Mouse (Mus musculus): ENCODE measurements around the gene Abr. TPM values are rescaled to one million over a fixed set of nuclear protein-coding genes. Genes with fewer than 3 reads are reported as not detected.

Gene Abr
- polyA plus RNA-seq, 1 experiment = 54.8 TPM

- TF ChIP-seq CTCF (IDR thresholded peaks at IDR 0.05; ENCODE audit: insufficient read depth, low read length) (no peak), POLR2A (IDR thresholded peaks at IDR 0.05; ENCODE audit: borderline replicate concordance, extremely low read depth, low read depth, low read length) (no peak)
- Histone ChIP-seq H3K4me1 (ENCODE audit: control insufficient read depth, insufficient read depth, low read length) (no peaks in the 10 kb centered on the region), H3K4me3 (replicated peaks; ENCODE audit: extremely low read depth, low read depth, low read length) (no peak overlapping the region)
- no peak for DNase-seq
- WGBS = 81% methylated on average over 4 of the region's 4 CpGs
Measured at GRCm38 (mm10) chr11:76557837-76558236, 64.3 kb downstream of the Abr start.

- H3K4me1 ChIP-seq (ENCODE audit: control insufficient read depth, insufficient read depth, low read length) = no peaks in the 10 kb centered on the region
- TF ChIP-seq CTCF (IDR thresholded peaks at IDR 0.05; ENCODE audit: insufficient read depth, low read length) (no peak), POLR2A (IDR thresholded peaks at IDR 0.05; ENCODE audit: borderline replicate concordance, extremely low read depth, low read depth, low read length) (no peak)
- no peak overlapping the region for H3K4me3 ChIP-seq (replicated peaks; ENCODE audit: extremely low read depth, low read depth, low read length)
- WGBS = 82% methylated on average over 4 of the region's 4 CpGs
- DNase-seq = no peak
Measured at GRCm38 (mm10) chr11:76548153-76548721, 73.9 kb downstream of the Abr start.

- no peak overlapping the region for H3K4me3 ChIP-seq (replicated peaks; ENCODE audit: extremely low read depth, low read depth, low read length)
- 74% methylated on average over 5 of the region's 5 CpGs for WGBS
- TF ChIP-seq CTCF (IDR thresholded peaks at IDR 0.05; ENCODE audit: insufficient read depth, low read length) (no peak), POLR2A (IDR thresholded peaks at IDR 0.05; ENCODE audit: borderline replicate concordance, extremely low read depth, low read depth, low read length) (no peak)
Measured at GRCm38 (mm10) chr11:76547420-76547819, 74.7 kb downstream of the Abr start.

GRCm38 (mm10) chr11:76546431-76546830, 75.7 kb downstream of the Abr start:
- WGBS = 70% methylated on average over 4 of the region's 4 CpGs
- no peak for DNase-seq
- Histone ChIP-seq H3K4me1 (ENCODE audit: control insufficient read depth, insufficient read depth, low read length) (no peaks in the 10 kb centered on the region), H3K4me3 (replicated peaks; ENCODE audit: extremely low read depth, low read depth, low read length) (no peak overlapping the region)
- TF ChIP-seq POLR2A (IDR thresholded peaks at IDR 0.05; ENCODE audit: borderline replicate concordance, extremely low read depth, low read depth, low read length) (no peak), CTCF (IDR thresholded peaks at IDR 0.05; ENCODE audit: insufficient read depth, low read length) (no peak)

More at GRCm38 (mm10) chr11:76547420-76547819, 74.7 kb downstream of the Abr start:
- no peaks in the 10 kb centered on the region for H3K4me1 ChIP-seq (ENCODE audit: control insufficient read depth, insufficient read depth, low read length)
- no peak for DNase-seq

GRCm38 (mm10) chr11:76543300-76543699, 78.8 kb downstream of the Abr start:
- WGBS = 77% methylated on average over 5 of the region's 5 CpGs
- H3K4me3 ChIP-seq (replicated peaks; ENCODE audit: extremely low read depth, low read depth, low read length) = no peak overlapping the region
- no peaks in the 10 kb centered on the region for H3K4me1 ChIP-seq (ENCODE audit: control insufficient read depth, insufficient read depth, low read length)
- TF ChIP-seq POLR2A (IDR thresholded peaks at IDR 0.05; ENCODE audit: borderline replicate concordance, extremely low read depth, low read depth, low read length) (no peak), CTCF (IDR thresholded peaks at IDR 0.05; ENCODE audit: insufficient read depth, low read length) (no peak)
- DNase-seq = no peak

- no peak overlapping the region for H3K4me3 ChIP-seq (replicated peaks; ENCODE audit: extremely low read depth, low read depth, low read length)
- 31% methylated on average over 1 of the region's 1 CpGs for WGBS
- TF ChIP-seq CTCF (IDR thresholded peaks at IDR 0.05; ENCODE audit: insufficient read depth, low read length) = peak; percentile 83
- TF ChIP-seq POLR2A (IDR thresholded peaks at IDR 0.05; ENCODE audit: borderline replicate concordance, extremely low read depth, low read depth, low read length) = no peak
- H3K4me1 ChIP-seq (ENCODE audit: control insufficient read depth, insufficient read depth, low read length) = no peaks in the 10 kb centered on the region
- peak; percentile 65 for DNase-seq
Measured at GRCm38 (mm10) chr11:76540973-76541372, 81.1 kb downstream of the Abr start.

- H3K4me3 ChIP-seq (replicated peaks; ENCODE audit: extremely low read depth, low read depth, low read length) = no peak overlapping the region
- 86% methylated on average over 3 of the region's 3 CpGs for WGBS
- no peak for DNase-seq
- no peak for TF ChIP-seq CTCF (IDR thresholded peaks at IDR 0.05; ENCODE audit: insufficient read depth, low read length)
- TF ChIP-seq POLR2A (IDR thresholded peaks at IDR 0.05; ENCODE audit: borderline replicate concordance, extremely low read depth, low read depth, low read length) = no peak
- no peaks in the 10 kb centered on the region for H3K4me1 ChIP-seq (ENCODE audit: control insufficient read depth, insufficient read depth, low read length)
Measured at GRCm38 (mm10) chr11:76537401-76537800, 84.7 kb downstream of the Abr start.

- DNase-seq = peak; percentile 28
- Histone ChIP-seq H3K4me1 (ENCODE audit: control insufficient read depth, insufficient read depth, low read length) (no peaks in the 10 kb centered on the region), H3K4me3 (replicated peaks; ENCODE audit: extremely low read depth, low read depth, low read length) (no peak overlapping the region)
- WGBS = 79% methylated on average over 10 of the region's 10 CpGs
- peak; percentile 65 for TF ChIP-seq CTCF (IDR thresholded peaks at IDR 0.05; ENCODE audit: insufficient read depth, low read length)
- TF ChIP-seq POLR2A (IDR thresholded peaks at IDR 0.05; ENCODE audit: borderline replicate concordance, extremely low read depth, low read depth, low read length) = no peak
Measured at GRCm38 (mm10) chr11:76536576-76537354, 85.3 kb downstream of the Abr start.

- Histone ChIP-seq H3K4me3 (replicated peaks; ENCODE audit: extremely low read depth, low read depth, low read length) (no peak overlapping the region), H3K4me1 (ENCODE audit: control insufficient read depth, insufficient read depth, low read length) (no peaks in the 10 kb centered on the region)
- WGBS = 88% methylated on average over 7 of the region's 7 CpGs
- DNase-seq = no peak
- TF ChIP-seq CTCF (IDR thresholded peaks at IDR 0.05; ENCODE audit: insufficient read depth, low read length) = no peak
- no peak for TF ChIP-seq POLR2A (IDR thresholded peaks at IDR 0.05; ENCODE audit: borderline replicate concordance, extremely low read depth, low read depth, low read length)
Measured at GRCm38 (mm10) chr11:76532001-76532400, 90.1 kb downstream of the Abr start.
